Mouse (Mus musculus) thymus, postnatal 4 days (tissue): ENCODE data around the gene Ufl1.
"Not testable (repeated sequence)": the region's sequence is repeated elsewhere in the genome, so short reads cannot be mapped to it uniquely, and the experiment has no call there.

Source experiments
- DNase-seq: peaks from one replicate; pipeline ENCODE4 v3.0.0; 2021

Ufl1 gene

GRCm38 (mm10) chr4:25281671-25282038, at the start of gene Ufl1:
Ufl1 (minus strand) TSS chr4:25281821.
- DNase-seq = peak; percentile 98

- no peak for DNase-seq
These were observed 44.1 kb upstream of the Ufl1 start for GRCm38 (mm10) chr4:25325684-25326220.

- DNase-seq = no peak
These were observed 41.1 kb upstream of the Ufl1 start for GRCm38 (mm10) chr4:25322631-25323178.

- no peak for DNase-seq
These were observed 32.1 kb upstream of the Ufl1 start for GRCm38 (mm10) chr4:25313767-25314166.

GRCm38 (mm10) chr4:25285002-25285401, 3.4 kb upstream of the Ufl1 start:
- not testable (repeated sequence) for DNase-seq

- no peak for DNase-seq
These were observed 517 bp downstream of the Ufl1 start for GRCm38 (mm10) chr4:25280938-25281670.

GRCm38 (mm10) chr4:25272861-25273627, 8.6 kb downstream of the Ufl1 start:
- no peak for DNase-seq

- DNase-seq = no peak
These were observed 9.7 kb downstream of the Ufl1 start for GRCm38 (mm10) chr4:25271926-25272325.

- no peak for DNase-seq
These were observed 14.5 kb downstream of the Ufl1 start for GRCm38 (mm10) chr4:25267144-25267543.

- DNase-seq = no peak
These were observed 23.7 kb downstream of the Ufl1 start for GRCm38 (mm10) chr4:25257822-25258398.

- no peak for DNase-seq
These were observed 38.8 kb downstream of the Ufl1 start, which contains the start of gene Fhl5 for GRCm38 (mm10) chr4:25242776-25243175. Fhl5 (minus strand) TSS chr4:25242876.

GRCm38 (mm10) chr4:25235663-25236062, 46.0 kb downstream of the Ufl1 start:
- not testable (repeated sequence) for DNase-seq

GRCm38 (mm10) chr4:25233767-25234166, 47.9 kb downstream of the Ufl1 start:
- not testable (repeated sequence) for DNase-seq

GRCm38 (mm10) chr4:25232546-25232945, 49.1 kb downstream of the Ufl1 start:
- no peak for DNase-seq

GRCm38 (mm10) chr4:25227527-25227926, 54.1 kb downstream of the Ufl1 start:
- no peak for DNase-seq

- no peak for DNase-seq
These were observed 59.7 kb downstream of the Ufl1 start for GRCm38 (mm10) chr4:25221927-25222326.

- no peak for DNase-seq
These were observed 68.2 kb downstream of the Ufl1 start for GRCm38 (mm10) chr4:25213451-25213850.

- DNase-seq = no peak
These were observed 75.5 kb downstream of the Ufl1 start for GRCm38 (mm10) chr4:25206166-25206565.
